Mouse (Mus musculus) ovary, adult 2 months (tissue): ENCODE data around the gene Dusp11. TPM values are rescaled to one million over a fixed set of nuclear protein-coding genes. Genes with fewer than 3 reads are reported as not detected.

Experiments used
- polyA plus RNA-seq: library from polyadenylated mRNA; depleted of rRNA; stranded (reverse); fragments of >200 nt; gene quantifications from 2 replicates; pipeline ENCODE4 v1.2.3, GENCODE M21; 2012; rRNA removed

Gene Dusp11
- 35.3 and 52.0 TPM in 2 replicates for polyA plus RNA-seq

GRCm38 (mm10) chr6:85961101-85962091 lies at the start of gene Dusp11:
Gene Dusp11, minus strand, starts transcription at chr6:85961667.

GRCm38 (mm10) chr6:85915539-85916513 lies 45.6 kb downstream of the Dusp11 start, which contains the start of gene Nat8f1:
Gene Nat8f1, minus strand, starts transcription at chr6:85915687.

GRCm38 (mm10) chr6:85911587-85911986 lies 49.9 kb downstream of the Dusp11 start, which contains the start of gene Tprkb:
Gene Tprkb, plus strand, starts transcription at chr6:85911865.

GRCm38 (mm10) chr6:85904642-85905061 lies 56.8 kb downstream of the Dusp11 start, which contains the start of gene Nat8f4:
Gene Nat8f4, minus strand, starts transcription at chr6:85904884.

Other genes starting within 250 kb of the Dusp11 start
- 1.4 and 1.6 TPM in 2 replicates for gene Nat8f7, start 248.5 kb downstream of the Dusp11 start, polyA plus RNA-seq
- gene Nat8f3, start 195.9 kb downstream of the Dusp11 start, polyA plus RNA-seq: 1.8 and 4.2 TPM in 2 replicates
- 1.4 and 2.9 TPM in 2 replicates for gene Nat8f6, start 140.7 kb downstream of the Dusp11 start, polyA plus RNA-seq
- 0.24 and 0.33 TPM in 2 replicates for gene Nat8f5, start 140.7 kb downstream of the Dusp11 start, polyA plus RNA-seq
- 1.0 and 1.2 TPM in 2 replicates for gene Nat8, start 129.6 kb downstream of the Dusp11 start, polyA plus RNA-seq
- gene Nat8f2, start 92.5 kb downstream of the Dusp11 start, polyA plus RNA-seq: 0.25 and 0.52 TPM in 2 replicates
- 2.8 and 5.3 TPM in 2 replicates for gene Nat8f4, start 56.8 kb downstream of the Dusp11 start, polyA plus RNA-seq
- 15.0 and 15.4 TPM in 2 replicates for gene Tprkb, start 49.8 kb downstream of the Dusp11 start, polyA plus RNA-seq
- 9.9 and 14.9 TPM in 2 replicates for gene Nat8f1, start 46.0 kb downstream of the Dusp11 start, polyA plus RNA-seq
- 2.7 and 2.8 TPM in 2 replicates for gene Figla, start 54.5 kb upstream of the Dusp11 start, polyA plus RNA-seq
- gene Add2, start 67.0 kb upstream of the Dusp11 start, polyA plus RNA-seq: 4.8 and 6.4 TPM in 2 replicates
- 17.2 and 53.6 TPM in 2 replicates for gene Tgfa, start 233.6 kb upstream of the Dusp11 start, polyA plus RNA-seq